Comparison of ENCODE assay signal across 8 mouse cellular contexts in genomic region chr13:113617338-113617890, GRCm38 (mm10). TPM values are rescaled to one million over a fixed set of nuclear protein-coding genes. Genes with fewer than 3 reads are reported as not detected.
DNase-seq lines count a peak whose midpoint lies in the region; ATAC-seq and TF ChIP-seq lines count a peak whose summit lies in the region.

No protein-coding gene starts in this region.

- H3K27ac ChIP-seq in hindbrain, embryonic 13.5 days, result peak overlapping the region; percentile 94
- peak overlapping the region; percentile 91 for H3K27ac ChIP-seq in liver, postnatal 0 days (ENCODE audit: low read depth)
- H3K27ac ChIP-seq in thymus, adult 2 months (ENCODE audit: control insufficient read depth, insufficient read depth, low read length), result no peak overlapping the region

- DNase-seq in 3134 (ENCODE audit: extremely low read depth, insufficient read length, low spot score), result peak; percentile 72
- peak; percentile 46 to 55 for DNase-seq in cerebellum, postnatal 36 days
- DNase-seq in liver, postnatal 0 days, result peak; percentile 44
- DNase-seq in thymus, adult 2 months, result peak; percentile 29
- no peak for DNase-seq in adrenal gland, postnatal 36 days

- TF ChIP-seq EP300 in liver, postnatal 0 days (IDR thresholded peaks at IDR 0.05; ENCODE audit: low read depth), result no peak

- WGBS in hindbrain, embryonic 13.5 days, result 10% methylated on average over 49 of the region's 49 CpGs
- 13% methylated on average over 48 of the region's 49 CpGs for WGBS in liver, postnatal 0 days (ENCODE audit: insufficient replicate concordance)
- 25% methylated on average over 49 of the region's 49 CpGs for WGBS in thymus, adult 2 months

- peak overlapping the region; percentile 90 for H3K4me2 ChIP-seq in hindbrain, embryonic 13.5 days
- peak overlapping the region; percentile 83 for H3K4me2 ChIP-seq in liver, postnatal 0 days (ENCODE audit: low read depth, low read length)

- ATAC-seq in erythroblast, adult 5-6 weeks (replicated peaks; ENCODE audit: low FRiP score, poor library complexity, severe bottlenecking), result no peak
- ATAC-seq in hindbrain, embryonic 13.5 days (ENCODE audit: low FRiP score), result peak; percentile 21
- ATAC-seq in liver, postnatal 0 days, result no peak

- peaks cover 8% of the 10 kb centered on the region for H3K36me3 ChIP-seq in erythroblast, embryonic 14.5 days (ENCODE audit: control insufficient read depth)
- H3K36me3 ChIP-seq in hindbrain, embryonic 13.5 days, result no peaks in the 10 kb centered on the region
- peaks cover 3% of the 10 kb centered on the region; the same call in 1 of the 2 replicates for H3K36me3 ChIP-seq in liver, postnatal 0 days (replicated peaks; ENCODE audit: insufficient read depth, low read length)
- H3K36me3 ChIP-seq in thymus, adult 2 months (ENCODE audit: control insufficient read depth, insufficient read depth, low read length), result no peaks in the 10 kb centered on the region

- no peaks in the 10 kb centered on the region for H3K9me3 ChIP-seq in erythroblast, embryonic 14.5 days (ENCODE audit: control insufficient read depth, low read length)
- no peaks in the 10 kb centered on the region for H3K9me3 ChIP-seq in hindbrain, embryonic 13.5 days
- H3K9me3 ChIP-seq in liver, postnatal 0 days (ENCODE audit: low read length), result no peaks in the 10 kb centered on the region

- peaks cover 45% of the 10 kb centered on the region for H3K4me1 ChIP-seq in erythroblast, embryonic 14.5 days (ENCODE audit: control insufficient read depth)
- H3K4me1 ChIP-seq in hindbrain, embryonic 13.5 days (replicated peaks), result peaks cover 53% of the 10 kb centered on the region
- H3K4me1 ChIP-seq in liver, postnatal 0 days (ENCODE audit: insufficient read depth), result peaks cover 35% of the 10 kb centered on the region
- H3K4me1 ChIP-seq in thymus, adult 2 months (replicated peaks; ENCODE audit: control insufficient read depth, insufficient read depth, low read length), result peaks cover 30% of the 10 kb centered on the region

- no peak for TF ChIP-seq POLR2A in thymus, adult 2 months (IDR thresholded peaks at IDR 0.05; ENCODE audit: control insufficient read depth, extremely low read depth, insufficient read depth, low read length, poor library complexity)

- no peak for TF ChIP-seq CTCF in liver, postnatal 0 days (IDR thresholded peaks at IDR 0.05; ENCODE audit: low read depth)
- no peak for TF ChIP-seq CTCF in thymus, adult 2 months (IDR thresholded peaks at IDR 0.05; ENCODE audit: borderline replicate concordance, control insufficient read depth, extremely low read depth, insufficient read depth, low read length, poor library complexity)

- H3K27me3 ChIP-seq in erythroblast, embryonic 14.5 days (ENCODE audit: control insufficient read depth), result peaks cover 26% of the 10 kb centered on the region
- peaks cover 3% of the 10 kb centered on the region; the same call in 1 of the 2 replicates for H3K27me3 ChIP-seq in hindbrain, embryonic 13.5 days
- no peaks in the 10 kb centered on the region for H3K27me3 ChIP-seq in liver, postnatal 0 days (ENCODE audit: insufficient read depth, low read length)
- no peaks in the 10 kb centered on the region for H3K27me3 ChIP-seq in thymus, adult 2 months (ENCODE audit: control insufficient read depth, insufficient read depth, low read length)

- peak overlapping the region; percentile 71 for H3K4me3 ChIP-seq in erythroblast, embryonic 14.5 days (replicated peaks)
- peak overlapping the region; percentile 88 for H3K4me3 ChIP-seq in hindbrain, embryonic 13.5 days
- H3K4me3 ChIP-seq in liver, postnatal 0 days (ENCODE audit: low read depth, low read length), result peak overlapping the region; percentile 68
- peak overlapping the region; percentile 83 for H3K4me3 ChIP-seq in thymus, adult 2 months (ENCODE audit: control insufficient read depth, insufficient read depth, low read length)

- peak overlapping the region; percentile 97 for H3K9ac ChIP-seq in hindbrain, embryonic 13.5 days
- H3K9ac ChIP-seq in liver, postnatal 0 days (replicated peaks), result peak overlapping the region; percentile 87

RNA-seq across cellular contexts. Expression of gene Snx18, which starts 0.9 kb away (rescaled TPM):
- 0.07 TPM in 2 replicates for polyA plus RNA-seq in erythroblast, embryonic 14.5 days (2012)
- 13.8 and 16.3 TPM in 2 replicates for total RNA-seq in erythroblast, adult 5-6 weeks (2015; ENCODE audit: low replicate concordance)
- 8.9 and 15.3 TPM in 2 replicates for total RNA-seq in erythroblast, adult 5-6 weeks (2017; ENCODE audit: low replicate concordance)
- polyA plus RNA-seq in hindbrain, embryonic 13.5 days (2015; fragmentation: Nextera tagmentation; extraction: Ambion mirVana), result 10.8 and 11.2 TPM in 2 replicates
- 5.7 and 6.9 TPM in 2 replicates for polyA plus RNA-seq in liver, postnatal 0 days (2015; fragmentation: Nextera tagmentation; extraction: Ambion mirVana)
- 15.6 and 21.0 TPM in 2 replicates for polyA plus RNA-seq in thymus, adult 2 months (2012; rRNA removed)
- 10 to 100 TPM; 22.1 to 25.7 TPM for total RNA-seq in adrenal gland, postnatal 36 days (2021)

RNA-seq across cellular contexts. Expression of gene Hspb3, which starts 46.1 kb away (rescaled TPM):
- polyA plus RNA-seq in erythroblast, embryonic 14.5 days (2012), result not detected in 2 replicates
- total RNA-seq in erythroblast, adult 5-6 weeks (2015; ENCODE audit: low replicate concordance), result not detected in 2 replicates
- not detected in 2 replicates for total RNA-seq in erythroblast, adult 5-6 weeks (2017; ENCODE audit: low replicate concordance)
- 0.35 TPM in 1 of 2 replicates, not detected in the other for polyA plus RNA-seq in hindbrain, embryonic 13.5 days (2015; fragmentation: Nextera tagmentation; extraction: Ambion mirVana)
- polyA plus RNA-seq in liver, postnatal 0 days (2015; fragmentation: Nextera tagmentation; extraction: Ambion mirVana), result 0.38 TPM in 1 of 2 replicates, not detected in the other
- polyA plus RNA-seq in thymus, adult 2 months (2012; rRNA removed), result 0.65 TPM in 1 of 2 replicates, not detected in the other
- total RNA-seq in adrenal gland, postnatal 36 days (2021), result not detected

Comparison
In these comparisons a context has a peak if more than half of its experiments do, and no peak if none do; other contexts are left out.
1. DNase-seq: peak in 3134 (single experiment), cerebellum, postnatal 36 days (2 of 2), liver, postnatal 0 days (single experiment) and thymus, adult 2 months (single experiment); none in adrenal gland, postnatal 36 days (0 of 2).
2. Peak in every context shown above with its lines, with median percentiles within 50 percentile points of each other: H3K4me3 ChIP-seq.